Mouse (Mus musculus): ENCODE measurements around the gene Dmrtc1b.
"Not testable (repeated sequence)": the region's sequence is repeated elsewhere in the genome, so short reads cannot be mapped to it uniquely, and the experiment has no call there.

Gene Dmrtc1b

DNA sequence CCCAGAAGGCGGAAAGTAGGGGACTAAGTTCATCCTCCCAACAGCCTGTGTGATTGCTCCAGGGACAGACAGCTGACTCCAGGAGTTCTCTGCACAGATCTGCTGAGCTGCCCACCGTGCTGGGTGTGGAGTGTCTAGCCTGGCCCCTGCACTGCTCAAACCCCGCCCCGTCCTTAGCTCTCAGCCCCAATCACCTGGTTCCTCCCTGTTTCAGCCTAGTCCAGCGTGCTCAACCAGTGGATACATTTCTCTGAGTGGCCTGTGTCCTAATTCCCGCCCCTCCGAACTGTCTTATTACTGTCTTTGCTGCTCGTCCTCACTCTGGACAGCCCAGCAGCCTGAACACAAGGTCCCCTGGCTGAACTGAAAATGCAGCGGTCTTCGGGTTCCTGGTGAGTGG lies at the start of gene Dmrtc1b, which contains the start of gene Gm9112:
Gene Dmrtc1b (plus strand): TSS at position 331 of the 400 bp plus-strand sequence.
Gene Gm9112 (minus strand): TSS at position 101 of the 400 bp plus-strand sequence.
- DNase-seq (ENCODE audit: low spot score), result not testable (repeated sequence)

DNA sequence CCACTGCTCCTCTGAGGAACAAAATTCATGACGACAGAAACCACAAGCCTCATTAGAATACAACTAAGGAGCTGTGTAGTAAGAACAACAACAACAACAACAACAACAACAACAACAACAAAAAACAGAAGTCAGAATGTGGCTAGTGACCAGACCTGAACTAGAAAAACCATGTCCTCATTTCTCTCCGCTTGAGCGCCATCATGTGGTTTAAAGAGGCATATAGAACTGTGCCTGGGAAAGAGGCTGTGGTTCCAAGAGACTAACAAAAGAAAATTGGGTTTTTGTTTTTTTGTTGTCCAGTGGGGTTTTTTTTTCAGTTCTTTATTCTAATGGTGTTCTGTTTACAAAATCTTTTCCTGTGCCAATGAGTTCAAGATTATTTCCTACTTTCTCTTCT lies 47.0 kb upstream of the Dmrtc1b start:
- peak; percentile 32 for DNase-seq (ENCODE audit: low spot score)

DNA sequence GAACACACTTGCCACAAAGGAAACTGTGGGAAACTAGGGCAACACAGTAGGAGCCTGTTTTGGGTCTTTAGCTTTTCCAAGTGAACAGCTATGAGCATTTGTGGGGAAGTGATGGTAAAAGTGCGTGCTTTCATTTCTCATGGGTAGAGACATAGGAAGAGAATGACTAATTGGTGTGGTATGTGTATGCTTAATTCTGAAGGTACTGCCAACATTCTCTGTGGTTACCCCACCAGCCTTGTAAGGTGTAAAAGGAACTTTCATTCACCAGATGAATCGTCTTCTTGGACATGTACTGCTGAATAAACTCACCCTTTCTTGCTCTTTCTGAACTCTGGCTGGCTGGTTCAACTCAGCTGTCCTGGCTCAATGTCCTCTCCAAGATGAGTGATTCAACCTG lies 41.0 kb upstream of the Dmrtc1b start:
- DNase-seq (ENCODE audit: low spot score), result no peak

DNA sequence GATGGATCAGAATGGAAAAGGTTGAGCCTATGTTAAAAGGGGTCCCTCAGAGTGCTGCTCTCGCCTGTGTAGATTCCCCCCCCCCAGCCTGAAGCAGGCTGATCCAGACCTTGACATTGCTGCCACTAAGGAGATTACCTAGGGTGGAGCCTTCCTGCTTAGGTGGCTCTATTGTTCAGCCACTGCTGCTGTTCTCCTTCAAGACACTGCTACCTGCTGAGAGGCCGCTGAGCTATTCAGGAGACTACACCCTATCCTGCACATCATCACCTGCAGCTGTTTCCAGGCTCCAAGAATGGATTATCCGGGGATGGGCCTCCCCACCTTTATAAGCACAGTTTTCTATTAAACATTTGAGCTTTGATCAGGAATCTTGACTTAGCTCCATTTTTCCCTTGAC lies 23.0 kb upstream of the Dmrtc1b start:
- DNase-seq (ENCODE audit: low spot score), result not testable (repeated sequence)

DNA sequence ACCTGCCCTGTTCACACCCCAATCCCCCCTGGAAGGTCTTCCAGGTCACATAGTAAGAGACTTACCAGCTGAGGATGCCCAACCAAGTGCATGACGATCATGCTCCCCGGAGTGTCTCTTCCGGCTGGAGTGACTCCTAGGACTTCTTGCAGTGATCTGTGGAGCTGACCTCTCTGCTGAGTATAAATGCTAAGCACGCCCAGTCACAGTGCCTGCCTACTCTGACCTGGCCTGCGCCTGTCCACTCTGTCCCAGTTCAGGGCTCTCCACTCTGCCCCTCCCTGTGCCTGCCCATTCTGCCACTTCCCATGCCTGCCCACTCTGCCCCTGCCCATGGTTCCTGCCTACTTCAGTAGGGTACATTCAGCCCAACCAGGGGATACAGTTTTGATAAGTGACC lies 20.8 kb upstream of the Dmrtc1b start, which contains the start of gene Gm3880:
Gene Gm3880 (minus strand): TSS at position 101 of the 400 bp plus-strand sequence.
- not testable (repeated sequence) for DNase-seq (ENCODE audit: low spot score)

DNA sequence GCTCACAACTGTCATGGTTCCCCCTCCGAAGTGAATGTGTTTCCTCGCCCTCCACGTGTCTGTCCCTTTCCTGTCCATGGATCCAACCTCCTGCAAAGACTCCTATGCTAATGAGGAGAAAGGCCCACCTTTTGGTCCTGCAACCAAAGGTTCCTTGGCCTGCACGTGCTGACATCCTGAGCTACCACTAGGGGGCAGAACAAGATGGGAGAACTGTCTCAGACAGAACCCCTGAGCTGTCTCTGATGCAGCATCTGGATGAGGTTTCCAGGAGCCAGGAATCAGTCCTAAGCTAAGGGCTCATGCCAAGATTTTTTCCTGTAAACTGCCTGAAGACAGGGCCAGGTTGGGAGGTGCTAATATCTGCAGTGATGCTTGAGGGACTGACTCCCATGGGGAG lies 18.4 kb upstream of the Dmrtc1b start:
- peak; percentile 51 for DNase-seq (ENCODE audit: low spot score)

DNA sequence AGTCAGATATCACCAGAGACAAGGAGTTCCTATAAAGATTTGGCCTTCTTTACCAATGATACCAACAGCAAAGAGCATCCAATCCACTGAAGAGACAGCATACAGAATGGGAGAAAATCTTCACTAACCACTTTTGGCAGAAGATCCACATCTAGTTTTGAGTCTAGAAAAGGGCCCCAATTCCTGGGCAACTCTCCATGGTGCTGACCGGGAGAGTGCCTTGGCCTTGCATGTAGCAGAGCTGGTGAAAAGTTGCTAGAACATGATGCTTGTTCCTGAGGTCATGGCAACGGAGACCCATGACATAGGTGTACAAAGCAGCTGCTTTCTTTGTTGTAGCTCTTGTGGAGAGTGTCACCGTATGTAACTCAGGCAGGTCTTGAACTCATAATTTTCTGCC lies 7.0 kb upstream of the Dmrtc1b start:
- peak; percentile 9 for DNase-seq (ENCODE audit: low spot score)

DNA sequence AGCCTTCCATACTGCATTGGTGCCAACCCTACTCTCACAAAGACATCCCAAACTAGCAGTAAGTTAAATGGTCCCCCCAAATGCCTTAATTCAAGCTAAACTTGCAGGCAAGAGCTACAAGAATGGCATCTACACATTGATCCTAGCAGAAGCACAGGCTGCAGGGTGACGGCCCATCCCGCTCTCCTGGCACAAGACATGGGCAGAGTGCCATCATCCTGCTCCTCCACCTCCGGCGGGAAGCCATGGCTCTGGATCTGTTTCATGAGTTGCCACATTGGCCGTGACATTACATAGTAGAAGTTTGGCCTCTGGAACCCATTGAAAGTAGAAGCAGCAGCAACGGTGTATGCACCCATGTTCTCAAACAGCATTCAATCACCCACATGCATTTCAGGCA lies 16.6 kb downstream of the Dmrtc1b start:
- not testable (repeated sequence) for DNase-seq (ENCODE audit: low spot score)
